ENCODE assay signal across 13 mouse cellular contexts in the genomic region with DNA sequence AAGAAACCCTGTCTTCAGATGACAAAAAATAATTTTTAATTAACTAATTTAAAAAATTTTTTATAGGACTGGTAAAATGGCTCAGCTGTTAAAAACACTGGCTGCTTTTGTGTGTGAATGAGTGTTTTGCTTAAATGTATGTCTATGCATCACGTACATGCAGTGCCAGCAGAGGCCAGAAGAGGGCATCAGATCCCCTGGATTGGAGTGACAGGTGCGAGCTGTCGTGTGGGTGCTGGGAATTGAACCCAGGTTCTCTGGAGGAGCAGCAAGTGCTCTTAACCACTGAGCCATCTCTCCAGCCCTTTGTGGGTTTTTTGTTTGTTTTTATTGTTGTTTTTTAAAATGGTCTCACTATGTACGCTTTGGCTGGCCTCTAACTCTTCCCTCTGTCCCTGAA. TPM values are rescaled to one million over a fixed set of nuclear protein-coding genes. Genes with fewer than 3 reads are reported as not detected.
DNase-seq lines count a peak whose midpoint lies in the region; ATAC-seq and TF ChIP-seq lines count a peak whose summit lies in the region.
"Had no signal": no experiment of that assay in that cellular context is flagged by ENCODE, and none has a peak within 500 bp of the region (broad histone marks: within the 10 kb centered on the region; RNA-seq: fewer than 3 reads in every experiment).

No protein-coding gene starts in this region.

- H3K79me2 ChIP-seq in heart, adult 2 months (replicated peaks; ENCODE audit: control insufficient read depth, insufficient read depth, low read length) = no peaks in the 10 kb centered on the region

- peak in 1 of 2 experiments; percentile 23 for DNase-seq in heart, adult 2 months
- no peak for DNase-seq in midbrain, postnatal 0 days (ENCODE audit: low spot score)
- no peak for DNase-seq in midbrain, embryonic 14.5 days
- peak; percentile 42 to 46 for DNase-seq in thymus, postnatal 36 days
- DNase-seq in heart, adult 18-20 months = no peak
- DNase-seq in spleen, adult 12 weeks (ENCODE audit: low spot score) = no peak
- DNase-seq: layer of hippocampus, postnatal 36 days had no signal

- TF ChIP-seq CTCF in heart, adult 2 months (IDR thresholded peaks at IDR 0.05) = peak; percentile 63
- TF ChIP-seq CTCF in midbrain, postnatal 0 days (IDR thresholded peaks at IDR 0.05) = peak; percentile 58
- peak; percentile 34; the same call in 1 of the 2 replicates for TF ChIP-seq CTCF in cortical plate, adult 2 months (IDR thresholded peaks at IDR 0.05; ENCODE audit: extremely low read depth, insufficient read depth, low read length)

- no peaks in the 10 kb centered on the region for H3K36me3 ChIP-seq in heart, adult 2 months (ENCODE audit: control insufficient read depth, insufficient read depth, low read length)
- H3K36me3 ChIP-seq in heart, embryonic 12.5 days = 0 out of 2 replicates have a peak, but pooled peaks cover under 1% of the 10 kb centered on the region
- peaks cover 24% of the 10 kb centered on the region for H3K36me3 ChIP-seq in midbrain, postnatal 0 days (ENCODE audit: insufficient read depth, low read length)
- H3K36me3 ChIP-seq in midbrain, embryonic 14.5 days (ENCODE audit: control insufficient read depth, insufficient read depth, low read length) = peaks cover 28% of the 10 kb centered on the region

- H3K9ac ChIP-seq in heart, adult 2 months (ENCODE audit: low read depth, low read length) = no peak overlapping the region
- no peak overlapping the region for H3K9ac ChIP-seq in heart, embryonic 12.5 days
- no peak overlapping the region for H3K9ac ChIP-seq in midbrain, postnatal 0 days (replicated peaks; ENCODE audit: low read length, poor library complexity, severe bottlenecking)
- H3K9ac ChIP-seq in midbrain, embryonic 14.5 days (replicated peaks; ENCODE audit: low read length) = no peak overlapping the region

- peaks cover 4% of the 10 kb centered on the region; the same call in 1 of the 2 replicates for H3K4me1 ChIP-seq in heart, adult 2 months (ENCODE audit: control insufficient read depth, insufficient read depth, low read length)
- H3K4me1 ChIP-seq in heart, embryonic 12.5 days (replicated peaks) = peaks cover 13% of the 10 kb centered on the region
- no peaks in the 10 kb centered on the region for H3K4me1 ChIP-seq in midbrain, postnatal 0 days (ENCODE audit: insufficient read depth, low read length)
- 0 out of 2 replicates have a peak, but pooled peaks cover 3% of the 10 kb centered on the region for H3K4me1 ChIP-seq in midbrain, embryonic 14.5 days (ENCODE audit: control insufficient read depth, insufficient read depth, low read length)
- H3K4me1 ChIP-seq in cortical plate, adult 2 months (ENCODE audit: control insufficient read depth, insufficient read depth, low read length) = no peaks in the 10 kb centered on the region

- peaks cover 5% of the 10 kb centered on the region for H3K9me3 ChIP-seq in heart, embryonic 12.5 days (replicated peaks)
- no peaks in the 10 kb centered on the region for H3K9me3 ChIP-seq in midbrain, postnatal 0 days (ENCODE audit: low read length)
- H3K9me3 ChIP-seq in midbrain, embryonic 14.5 days (ENCODE audit: control insufficient read depth, low read length) = no peaks in the 10 kb centered on the region

- no peak for ATAC-seq in heart, embryonic 12.5 days (ENCODE audit: insufficient number of reproducible peaks, low FRiP score)
- no peak for ATAC-seq in midbrain, postnatal 0 days (ENCODE audit: low FRiP score)
- no peak for ATAC-seq in midbrain, embryonic 14.5 days (ENCODE audit: low FRiP score, low TSS enrichment)
- ATAC-seq: forebrain, embryonic 14.5 days; inflammation-experienced regulatory T-cells, adult 6 months; midbrain, embryonic 16.5 days had no signal

- no peak for TF ChIP-seq POLR2A in heart, adult 2 months (IDR thresholded peaks at IDR 0.05; ENCODE audit: insufficient read depth, low read depth, low read length)
- TF ChIP-seq POLR2A in cortical plate, adult 2 months (IDR thresholded peaks at IDR 0.05; ENCODE audit: extremely low read depth, insufficient read depth, low read length) = no peak

- no peak overlapping the region for H3K4me2 ChIP-seq in heart, embryonic 12.5 days
- no peak overlapping the region for H3K4me2 ChIP-seq in midbrain, postnatal 0 days (ENCODE audit: low read depth, low read length, poor library complexity, severe bottlenecking)
- H3K4me2 ChIP-seq in midbrain, embryonic 14.5 days (ENCODE audit: low read length) = no peak overlapping the region
- H3K4me2 ChIP-seq: heart, embryonic 11.5 days had no signal

- no peak overlapping the region for H3K27ac ChIP-seq in heart, adult 2 months
- no peak overlapping the region for H3K27ac ChIP-seq in heart, embryonic 12.5 days (ENCODE audit: poor library complexity, severe bottlenecking)
- H3K27ac ChIP-seq in midbrain, postnatal 0 days (ENCODE audit: low read depth, low read length) = no peak overlapping the region
- H3K27ac ChIP-seq in midbrain, embryonic 14.5 days (replicated peaks; ENCODE audit: low read depth, low read length) = no peak overlapping the region
- no peak overlapping the region for H3K27ac ChIP-seq in cortical plate, adult 2 months (ENCODE audit: insufficient read depth, low read length)

- intact Hi-C loops in heart, adult 2 months (cut with DNase I) = no loop called here

- WGBS in heart, adult 2 months = 93% methylated on average over 4 of the region's 4 CpGs
- WGBS in heart, embryonic 12.5 days = 82% methylated on average over 4 of the region's 4 CpGs
- 88% methylated on average over 4 of the region's 4 CpGs for WGBS in midbrain, postnatal 0 days
- 86% methylated on average over 4 of the region's 4 CpGs for WGBS in midbrain, embryonic 14.5 days

- TF ChIP-seq EP300 in heart, adult 2 months (IDR thresholded peaks at IDR 0.05; ENCODE audit: insufficient read depth, low read depth, low read length) = no peak

- H3K4me3 ChIP-seq in heart, adult 2 months = no peak overlapping the region
- no peak overlapping the region for H3K4me3 ChIP-seq in heart, embryonic 12.5 days
- H3K4me3 ChIP-seq in midbrain, postnatal 0 days (ENCODE audit: low read depth, low read length) = no peak overlapping the region
- H3K4me3 ChIP-seq in midbrain, embryonic 14.5 days (replicated peaks; ENCODE audit: low read depth, low read length) = no peak overlapping the region
- H3K4me3 ChIP-seq in cortical plate, adult 2 months (ENCODE audit: insufficient read depth, low read length) = no peak overlapping the region

- no peaks in the 10 kb centered on the region for H3K27me3 ChIP-seq in heart, adult 2 months (ENCODE audit: control insufficient read depth, insufficient read depth, low read length)
- H3K27me3 ChIP-seq in heart, embryonic 12.5 days (replicated peaks) = no peaks in the 10 kb centered on the region
- no peaks in the 10 kb centered on the region for H3K27me3 ChIP-seq in midbrain, postnatal 0 days (ENCODE audit: insufficient read depth, low read length)
- H3K27me3 ChIP-seq in midbrain, embryonic 14.5 days (ENCODE audit: control insufficient read depth, insufficient read depth, low read length) = no peaks in the 10 kb centered on the region

RNA-seq across cellular contexts. Expression of gene Rhof, which starts 10.3 kb away (rescaled TPM):
- total RNA-seq in heart, adult 2 months (2021) = under 1 TPM; 0.64 to 0.70 TPM
- polyA plus RNA-seq in heart, adult 2 months (2012; rRNA removed) = 1.6 and 2.3 TPM in 2 replicates
- 1.0 and 1.3 TPM in 2 replicates for polyA plus RNA-seq in heart, embryonic 12.5 days (2016; fragmentation: Nextera tagmentation; extraction: Ambion mirVana)
- total RNA-seq in midbrain, postnatal 0 days (2014; rRNA removed) = 37.2 and 47.8 TPM in 2 replicates
- 41.7 and 45.3 TPM in 2 replicates for polyA plus RNA-seq in midbrain, postnatal 0 days (2015; fragmentation: Nextera tagmentation; extraction: Ambion mirVana)
- polyA plus RNA-seq in midbrain, embryonic 14.5 days (2014; fragmentation: Nextera tagmentation; extraction: Ambion mirVana) = 7.1 and 8.9 TPM in 2 replicates
- polyA plus RNA-seq in cortical plate, adult 2 months (2012; rRNA removed) = 47.4 and 48.1 TPM in 2 replicates
- total RNA-seq in heart, adult 18-20 months (2021) = 1 to 10 TPM in 1 of 2 experiments, under 1 TPM in 1; 0.55 to 2.6 TPM

RNA-seq across cellular contexts. Expression of gene Setd1b, which starts 19.8 kb away (rescaled TPM):
- total RNA-seq in heart, adult 2 months (2021) = 10 to 100 TPM; 12.9 to 19.4 TPM
- polyA plus RNA-seq in heart, adult 2 months (2012; rRNA removed) = 6.4 and 7.4 TPM in 2 replicates
- 7.4 and 8.1 TPM in 2 replicates for polyA plus RNA-seq in heart, embryonic 12.5 days (2016; fragmentation: Nextera tagmentation; extraction: Ambion mirVana)
- total RNA-seq in midbrain, postnatal 0 days (2014; rRNA removed) = 5.3 and 5.9 TPM in 2 replicates
- 7.2 and 8.8 TPM in 2 replicates for polyA plus RNA-seq in midbrain, postnatal 0 days (2015; fragmentation: Nextera tagmentation; extraction: Ambion mirVana)
- polyA plus RNA-seq in midbrain, embryonic 14.5 days (2014; fragmentation: Nextera tagmentation; extraction: Ambion mirVana) = 14.2 and 15.0 TPM in 2 replicates
- 8.4 and 9.2 TPM in 2 replicates for polyA plus RNA-seq in cortical plate, adult 2 months (2012; rRNA removed)
- total RNA-seq in heart, adult 18-20 months (2021) = 10 to 100 TPM; 11.4 to 15.5 TPM

RNA-seq across cellular contexts. Expression of gene Psmd9, which starts 47.0 kb away (rescaled TPM):
- 10 to 100 TPM; 13.3 to 14.8 TPM for total RNA-seq in heart, adult 2 months (2021)
- polyA plus RNA-seq in heart, adult 2 months (2012; rRNA removed) = 16.4 and 20.4 TPM in 2 replicates
- 58.5 and 58.6 TPM in 2 replicates for polyA plus RNA-seq in heart, embryonic 12.5 days (2016; fragmentation: Nextera tagmentation; extraction: Ambion mirVana)
- 26.1 and 26.5 TPM in 2 replicates for total RNA-seq in midbrain, postnatal 0 days (2014; rRNA removed)
- 76.3 and 81.8 TPM in 2 replicates for polyA plus RNA-seq in midbrain, postnatal 0 days (2015; fragmentation: Nextera tagmentation; extraction: Ambion mirVana)
- polyA plus RNA-seq in midbrain, embryonic 14.5 days (2014; fragmentation: Nextera tagmentation; extraction: Ambion mirVana) = 51.3 and 61.2 TPM in 2 replicates
- 27.1 and 27.9 TPM in 2 replicates for polyA plus RNA-seq in cortical plate, adult 2 months (2012; rRNA removed)
- total RNA-seq in heart, adult 18-20 months (2021) = 10 to 100 TPM; 12.9 to 17.0 TPM

RNA-seq across cellular contexts. Expression of gene Tmem120b, which starts 54.0 kb away (rescaled TPM):
- total RNA-seq in heart, adult 2 months (2021) = 10 to 100 TPM in 1 of 2 experiments, 1 to 10 TPM in 1; 6.6 to 10.4 TPM
- polyA plus RNA-seq in heart, adult 2 months (2012; rRNA removed) = 10.3 and 10.5 TPM in 2 replicates
- polyA plus RNA-seq in heart, embryonic 12.5 days (2016; fragmentation: Nextera tagmentation; extraction: Ambion mirVana) = 12.9 and 13.0 TPM in 2 replicates
- 13.3 and 16.2 TPM in 2 replicates for total RNA-seq in midbrain, postnatal 0 days (2014; rRNA removed)
- 17.1 and 19.7 TPM in 2 replicates for polyA plus RNA-seq in midbrain, postnatal 0 days (2015; fragmentation: Nextera tagmentation; extraction: Ambion mirVana)
- 12.7 and 13.1 TPM in 2 replicates for polyA plus RNA-seq in midbrain, embryonic 14.5 days (2014; fragmentation: Nextera tagmentation; extraction: Ambion mirVana)
- 10.7 and 11.3 TPM in 2 replicates for polyA plus RNA-seq in cortical plate, adult 2 months (2012; rRNA removed)
- 10 to 100 TPM; 10.1 to 10.3 TPM for total RNA-seq in heart, adult 18-20 months (2021)

Comparison
In these comparisons a context has a peak if more than half of its experiments do, and no peak if none do; other contexts are left out.
1. DNase-seq: peak in thymus, postnatal 36 days (2 of 2); none in midbrain, postnatal 0 days (single experiment), midbrain, embryonic 14.5 days (single experiment), heart, adult 18-20 months (0 of 2) and spleen, adult 12 weeks (single experiment).
2. Peak in every context shown above with its lines, with median percentiles within 50 percentile points of each other: CTCF ChIP-seq.